Mouse (Mus musculus): ENCODE measurements around the gene Ldhd.

GRCm38 (mm10) chr8:111579318-111579717 is 50.9 kb downstream of the Ldhd start:
- TF ChIP-seq GATA1 (IDR thresholded peaks at IDR 0.05; ENCODE audit: borderline replicate concordance, low read length) (no peak), FLI1 (IDR thresholded peaks at IDR 0.05; ENCODE audit: low read length) (no peak)
